Mouse (Mus musculus): ENCODE data around the gene Rab44.

Gene Rab44

GRCm38 (mm10) chr17:29168996-29169601 lies 55.2 kb downstream of the Rab44 start:
- DNase-seq: no peak

- DNase-seq: peak in 1 of 2 experiments; percentile 48
These were observed 56.6 kb downstream of the Rab44 start for GRCm38 (mm10) chr17:29170431-29171000.

DNA sequence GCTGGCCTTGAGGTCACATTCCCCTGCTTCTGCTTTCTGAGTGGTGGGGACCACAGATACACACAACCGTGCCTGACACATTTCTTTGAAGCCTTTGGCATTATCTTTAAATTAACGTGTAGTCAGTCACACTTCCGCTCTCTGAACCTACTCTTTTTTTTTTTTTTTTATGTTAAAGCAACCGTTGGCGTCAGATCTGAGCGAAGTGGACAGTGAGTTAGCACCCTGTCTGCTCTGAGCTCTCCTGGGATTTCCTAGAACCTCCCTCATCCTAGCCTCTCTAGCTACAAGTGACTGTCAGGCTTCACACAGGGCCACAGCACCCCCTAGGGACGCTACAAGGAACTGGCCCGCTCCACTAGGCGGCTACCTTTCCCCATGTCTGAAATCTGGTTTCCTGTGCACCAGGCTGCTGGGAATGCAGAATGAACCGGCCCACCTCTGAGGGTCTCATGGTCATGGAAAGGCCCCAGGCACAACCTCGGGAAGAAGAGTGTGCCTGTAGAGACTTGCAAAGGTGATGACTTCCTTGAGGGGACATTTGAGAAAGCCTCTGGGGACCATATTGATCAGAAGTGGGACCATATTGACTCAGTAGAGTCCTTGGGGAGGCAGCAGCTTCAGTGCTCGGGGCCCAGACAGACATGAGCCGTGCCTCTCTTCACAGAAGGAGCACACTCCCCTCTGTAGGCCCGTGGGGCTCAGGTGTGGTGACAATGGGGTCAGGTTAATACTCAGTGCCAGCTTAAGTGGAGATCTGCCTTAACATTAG lies 57.2 kb downstream of the Rab44 start:
- peak; percentile 90 to 92 for DNase-seq

DNA sequence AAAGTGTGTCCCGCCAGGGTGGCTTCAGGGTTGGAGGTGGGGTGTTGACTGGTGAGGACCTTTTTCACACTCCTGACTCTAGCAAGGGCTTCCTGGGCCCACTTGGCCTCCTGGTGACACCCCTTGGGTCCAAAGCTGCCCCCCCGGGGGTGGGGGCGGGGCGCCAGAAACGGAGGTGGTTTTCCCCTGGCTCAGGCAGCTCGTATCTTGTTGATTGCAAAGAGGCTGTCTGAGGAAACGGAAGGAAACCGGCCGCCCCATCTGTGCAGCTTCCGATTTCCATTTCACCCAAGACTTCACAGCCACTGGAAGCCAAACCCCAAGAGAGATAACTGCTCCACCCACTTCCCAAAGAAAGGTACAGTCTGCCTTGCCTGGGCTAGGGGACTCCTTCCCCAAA lies 58.1 kb downstream of the Rab44 start:
- peak in 1 of 2 experiments; percentile 37 for DNase-seq

DNA sequence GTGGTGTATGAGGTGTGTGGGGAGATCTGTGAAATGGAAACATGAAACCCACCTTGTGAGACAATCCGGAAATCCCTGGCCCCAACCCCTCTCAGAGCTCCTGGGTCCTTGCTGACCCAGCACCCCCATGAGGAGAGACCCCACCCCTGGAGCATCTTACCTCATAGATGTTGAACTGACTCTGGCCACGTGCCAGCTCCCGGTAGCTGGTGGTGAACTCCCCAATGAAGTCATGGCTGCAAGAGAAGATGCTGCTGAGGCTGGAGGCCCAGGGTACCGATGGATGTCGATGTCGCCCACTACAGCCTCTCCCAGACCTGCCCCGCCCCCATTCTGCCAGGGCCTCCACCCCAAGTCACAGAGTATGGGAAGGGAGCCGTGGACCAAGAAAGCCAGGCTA lies 59.2 kb downstream of the Rab44 start:
- DNase-seq: no peak

DNA sequence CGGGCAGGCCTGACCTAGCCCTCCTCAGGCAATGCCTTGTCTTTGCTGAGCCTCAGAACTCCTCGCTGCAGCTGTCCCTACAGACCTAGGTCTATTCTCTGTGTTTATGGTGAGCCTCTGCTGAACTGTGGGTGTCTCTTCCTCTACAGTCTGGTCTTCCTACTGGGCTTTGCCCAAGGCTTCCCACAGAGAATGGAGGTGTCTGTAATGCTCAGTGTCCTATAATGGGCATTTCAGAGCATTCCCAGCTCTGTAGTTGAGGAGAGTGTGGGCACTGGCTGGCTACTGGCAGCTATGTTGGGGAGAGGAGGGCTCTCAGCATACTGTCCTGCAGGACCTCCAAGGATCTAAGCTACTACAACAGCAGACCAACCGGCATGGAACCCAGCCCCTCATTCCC lies 61.7 kb downstream of the Rab44 start:
- no peak for DNase-seq

DNA sequence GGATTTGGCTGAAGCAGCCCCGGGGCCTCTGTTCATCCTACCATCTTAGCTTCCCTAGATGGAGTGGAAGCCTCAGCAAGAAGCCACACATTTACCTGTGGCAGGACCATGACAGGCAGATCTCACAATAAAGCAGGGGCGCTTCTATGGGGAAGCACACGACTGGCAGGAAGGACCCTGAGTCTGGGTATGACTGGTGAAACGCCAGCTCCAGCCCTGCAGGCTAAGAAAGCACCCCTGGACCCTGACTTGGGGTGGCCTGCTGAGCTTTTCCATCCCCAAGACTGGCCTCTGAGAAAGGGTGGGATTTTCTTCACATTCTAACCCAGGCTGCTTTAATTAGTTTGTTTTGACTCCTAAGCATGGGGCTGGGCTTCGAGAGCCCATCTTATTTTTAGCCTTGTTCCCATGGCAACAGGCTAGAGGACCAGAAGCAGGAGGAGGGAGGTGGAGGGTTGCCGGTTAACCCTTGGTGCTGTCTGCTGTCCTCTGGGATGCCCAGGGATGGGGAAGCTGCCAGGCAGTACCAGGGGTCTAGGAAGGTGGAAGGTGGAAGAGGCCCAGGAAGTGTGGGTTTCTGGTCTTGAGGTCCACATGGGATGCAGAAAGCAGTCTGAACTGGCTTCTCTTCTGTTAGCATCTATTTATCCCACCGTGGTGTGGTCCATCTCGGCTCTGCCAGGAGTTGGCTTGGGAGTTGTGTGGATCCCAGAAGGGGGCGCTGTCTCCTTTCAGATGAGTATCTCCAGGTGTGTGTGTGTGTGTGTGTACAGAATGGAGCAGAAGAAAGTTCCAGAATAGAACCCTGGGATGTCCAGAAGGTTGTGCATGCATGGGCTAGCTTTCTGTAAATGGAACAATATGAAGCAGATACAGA lies 62.7 kb downstream of the Rab44 start:
- DNase-seq: peak; percentile 86 to 89

DNA sequence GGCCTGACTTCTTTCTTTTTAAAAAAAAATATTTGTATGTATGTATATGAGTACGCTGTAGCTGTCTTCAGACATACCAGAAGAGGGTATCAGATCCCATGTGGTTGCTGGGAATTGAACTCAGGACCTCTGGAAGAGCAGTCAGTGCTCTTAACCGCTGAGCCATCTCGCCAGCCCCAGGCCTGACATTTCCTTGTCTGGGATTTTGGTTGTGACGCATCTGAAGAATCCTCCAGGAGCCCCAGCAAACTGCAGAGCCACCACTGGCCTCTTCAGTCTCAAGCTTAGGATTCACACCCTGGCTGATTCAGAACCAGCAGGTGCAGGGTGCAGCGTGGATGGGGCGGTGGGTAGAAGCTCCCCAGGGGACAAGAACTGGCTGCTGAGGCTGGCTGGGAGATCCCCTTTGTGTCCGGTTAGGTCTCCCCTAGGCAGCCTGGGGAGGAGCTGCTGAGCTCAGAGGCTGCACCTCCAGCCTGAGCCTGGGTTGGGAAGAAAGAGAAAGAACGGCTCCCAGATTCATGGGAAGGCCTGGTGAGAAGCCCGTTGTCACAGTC lies 64.6 kb downstream of the Rab44 start:
- DNase-seq: no peak

DNA sequence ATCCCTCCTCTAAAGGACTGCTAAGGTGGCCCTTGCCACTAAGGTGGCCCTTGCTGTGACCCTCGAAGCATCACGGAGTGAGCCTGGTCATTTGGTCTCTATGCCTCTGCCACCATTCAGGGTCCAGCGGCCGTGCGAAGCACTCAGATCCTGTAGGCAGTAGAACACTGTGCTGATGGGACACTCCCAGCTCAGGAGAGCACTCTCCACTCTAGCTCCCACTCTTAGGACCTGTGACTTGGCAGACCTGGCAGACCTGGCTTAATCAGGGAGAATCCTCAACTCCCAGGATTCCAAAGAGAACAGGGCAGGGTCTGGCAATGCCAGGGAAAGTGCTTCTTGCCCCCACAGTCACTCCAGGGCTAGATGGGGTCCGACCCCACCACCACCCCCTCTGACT lies 66.0 kb downstream of the Rab44 start:
- DNase-seq: no peak

DNA sequence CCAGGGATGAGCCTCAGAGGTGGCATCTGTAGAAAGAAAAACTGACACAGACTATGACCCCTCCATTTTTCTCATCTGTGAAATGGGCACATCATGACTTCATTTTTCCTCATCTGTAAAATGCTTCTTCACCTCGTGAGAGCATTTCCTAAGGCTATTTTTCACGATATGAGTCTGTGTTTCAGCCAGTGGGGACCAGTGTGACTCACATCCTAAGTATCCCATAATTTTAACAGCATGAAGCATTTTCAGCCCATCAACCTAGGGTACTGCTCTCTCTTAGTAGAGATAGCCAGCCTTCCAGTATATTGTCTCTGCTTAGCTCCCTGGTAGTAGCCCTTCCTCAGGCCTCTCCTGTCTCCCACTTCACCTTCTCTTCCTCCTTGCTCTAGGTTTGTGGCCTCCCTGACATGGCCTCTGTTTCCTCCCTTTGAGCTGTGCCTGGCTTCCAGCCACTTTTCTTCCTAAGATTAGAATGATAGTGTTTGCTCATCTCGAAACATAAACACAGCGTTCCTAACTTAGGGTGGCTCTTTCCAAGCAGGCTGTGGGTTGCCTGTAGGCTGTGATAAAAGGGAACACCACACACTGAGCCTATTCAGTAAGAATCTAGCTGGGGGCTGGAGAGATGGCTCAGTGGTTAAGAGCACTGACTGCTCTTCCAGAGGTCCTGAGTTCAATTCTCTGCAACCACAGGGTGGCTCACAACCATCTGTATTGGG lies 66.6 kb downstream of the Rab44 start:
- no peak for DNase-seq

DNA sequence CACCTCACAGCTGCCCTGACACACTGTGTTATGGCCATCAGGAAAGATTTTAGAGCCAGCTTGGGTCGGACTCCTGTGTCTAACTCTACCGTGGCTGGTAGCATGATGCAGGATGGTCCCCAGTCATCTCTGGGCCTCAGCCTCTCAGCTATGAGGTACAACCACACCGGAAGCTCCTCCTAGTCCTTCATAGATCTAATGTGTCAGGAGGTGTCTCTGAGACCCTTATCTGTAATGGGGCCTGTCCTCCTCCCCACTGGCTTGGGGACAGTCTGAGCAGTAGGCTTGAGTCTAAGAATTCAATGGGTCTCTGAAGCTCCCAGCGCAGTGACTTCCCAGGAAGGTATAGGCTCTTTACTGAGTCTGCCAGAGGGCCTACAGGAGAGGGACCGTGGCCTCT lies 67.8 kb downstream of the Rab44 start:
- DNase-seq: no peak

- no peak for DNase-seq
These were observed 69.2 kb downstream of the Rab44 start for GRCm38 (mm10) chr17:29183162-29183561.

DNA sequence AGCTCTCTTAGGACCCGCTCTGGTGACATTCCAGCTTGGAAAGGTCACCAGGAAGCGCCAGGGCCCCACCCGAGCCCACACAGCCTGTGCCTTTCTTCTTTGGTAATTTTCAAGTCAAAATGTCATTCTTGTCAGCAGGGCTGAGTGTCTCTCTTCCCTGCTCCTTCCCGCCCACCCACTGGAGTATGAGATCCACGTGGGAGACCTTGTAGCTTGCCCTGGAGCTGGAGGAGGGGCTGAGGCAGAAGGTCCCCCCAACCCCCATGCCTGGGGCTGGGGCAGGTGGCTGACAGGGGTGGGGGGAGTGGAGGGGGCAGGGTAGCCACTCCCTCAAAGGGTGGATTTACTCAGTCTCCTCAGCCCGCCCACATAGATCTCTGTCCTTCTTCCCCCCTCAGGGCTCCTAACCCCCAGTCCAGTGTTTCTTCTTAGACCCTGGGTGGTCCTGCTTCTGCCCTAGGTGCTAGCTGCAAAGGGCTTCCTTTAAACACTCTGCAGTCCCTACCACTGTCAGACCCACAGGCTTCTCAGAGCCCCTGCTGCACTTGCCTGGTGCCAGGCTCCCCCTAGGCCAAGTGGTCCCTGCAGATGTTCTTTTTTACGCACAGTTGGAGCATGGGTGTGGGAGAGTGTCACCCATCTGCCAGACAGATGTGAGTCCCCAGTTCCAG lies 71.6 kb downstream of the Rab44 start:
- DNase-seq: no peak

- DNase-seq: no peak
These were observed 73.3 kb downstream of the Rab44 start for GRCm38 (mm10) chr17:29186989-29187859.

- peak; percentile 55 to 66 for DNase-seq
These were observed 75.0 kb downstream of the Rab44 start for GRCm38 (mm10) chr17:29188989-29189388.

- DNase-seq: no peak
These were observed 81.6 kb downstream of the Rab44 start for GRCm38 (mm10) chr17:29195579-29195978.

Measured in kidney, postnatal 4 days (tissue).